Mouse (Mus musculus) liver, adult (tissue): ENCODE measurements around the gene Klhl10.

Experiments used
- GATA4 ChIP-seq: IDR thresholded peaks from 2 replicates; pipeline ENCODE4 v1.6.1; 2014; ENCODE audit warnings: mild to moderate bottlenecking, low read length; ENCODE audit not compliant: insufficient replicate concordance

Klhl10 gene

GRCm38 (mm10) chr11:100425851-100426250 is 15.9 kb upstream of the Klhl10 start:
- 0 out of 2 replicates have a peak, but pooled peaks have one; percentile 36 for TF ChIP-seq GATA4

- TF ChIP-seq GATA4 = no peak
Observed at GRCm38 (mm10) chr11:100426820-100427219, 14.9 kb upstream of the Klhl10 start.

- TF ChIP-seq GATA4 = no peak
Observed at GRCm38 (mm10) chr11:100428612-100429199, 13.0 kb upstream of the Klhl10 start.

- no peak for TF ChIP-seq GATA4
Observed at GRCm38 (mm10) chr11:100430052-100430451, 11.7 kb upstream of the Klhl10 start.

GRCm38 (mm10) chr11:100432002-100432401 is 9.7 kb upstream of the Klhl10 start:
- no peak for TF ChIP-seq GATA4

GRCm38 (mm10) chr11:100435678-100436246 is 6.0 kb upstream of the Klhl10 start:
- no peak for TF ChIP-seq GATA4

GRCm38 (mm10) chr11:100437901-100438300 is 3.8 kb upstream of the Klhl10 start:
- no peak for TF ChIP-seq GATA4

GRCm38 (mm10) chr11:100440691-100441522 is 810 bp upstream of the Klhl10 start:
- no peak for TF ChIP-seq GATA4

- TF ChIP-seq GATA4 = no peak
Observed at GRCm38 (mm10) chr11:100442625-100443024, 908 bp downstream of the Klhl10 start.

- TF ChIP-seq GATA4 = no peak
Observed at GRCm38 (mm10) chr11:100457247-100457646, 15.5 kb downstream of the Klhl10 start.

GRCm38 (mm10) chr11:100457711-100458110 is 16.0 kb downstream of the Klhl10 start:
- TF ChIP-seq GATA4 = no peak

GRCm38 (mm10) chr11:100462699-100463098 is 21.0 kb downstream of the Klhl10 start:
- TF ChIP-seq GATA4 = no peak

- no peak for TF ChIP-seq GATA4
Observed at GRCm38 (mm10) chr11:100465229-100465792, 23.6 kb downstream of the Klhl10 start.

GRCm38 (mm10) chr11:100465833-100466232 is 24.1 kb downstream of the Klhl10 start:
- no peak for TF ChIP-seq GATA4

GRCm38 (mm10) chr11:100471352-100472196 is 29.9 kb downstream of the Klhl10 start:
- TF ChIP-seq GATA4 = no peak

- TF ChIP-seq GATA4 = no peak; the same call in 1 of the 2 replicates
Observed at GRCm38 (mm10) chr11:100472197-100472934, 30.6 kb downstream of the Klhl10 start, which contains the start of gene Klhl11. Gene Klhl11 (minus strand): TSS chr11:100472741.
